Mouse (Mus musculus): Measurements from ENCODE around the gene Shank1. TPM values are rescaled to one million over a fixed set of nuclear protein-coding genes. Genes with fewer than 3 reads are reported as not detected.

The Shank1 gene
- polyA plus RNA-seq, 1 experiment from 2014 or later = 0.02 TPM

DNA sequence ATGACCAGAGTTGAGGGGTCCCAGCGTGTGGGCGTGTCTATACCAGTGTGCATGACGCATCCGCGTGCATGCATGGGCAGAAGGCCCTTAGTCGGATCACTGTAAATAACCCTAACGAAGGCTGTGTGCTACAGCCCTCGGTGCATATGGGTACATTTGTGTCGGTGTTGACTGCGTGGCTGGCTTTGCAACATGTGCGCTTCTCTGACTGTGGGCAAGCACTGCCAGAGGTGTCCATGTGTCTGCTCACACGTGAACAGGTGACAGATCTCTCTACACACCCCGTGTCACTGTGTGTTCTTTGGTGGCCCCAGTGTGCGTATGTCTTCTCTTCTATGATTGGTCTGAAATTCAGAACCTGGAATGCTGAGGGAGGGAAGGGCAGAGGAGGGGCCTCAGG is 24.1 kb downstream of the Shank1 start:
- H3K4me3 ChIP-seq (ENCODE audit: low read depth, low read length) = no peak overlapping the region
- H3K27ac ChIP-seq (ENCODE audit: low read length) = no peak overlapping the region
- no peaks in the 10 kb centered on the region for H3K4me1 ChIP-seq (ENCODE audit: control insufficient read depth, low read depth, low read length)
- no peaks in the 10 kb centered on the region for H3K9me3 ChIP-seq (replicated peaks; ENCODE audit: control insufficient read depth, low read length)
- 53% methylated on average over 14 of the region's 14 CpGs for WGBS (ENCODE audit: insufficient replicate concordance)
- no peak for ATAC-seq (ENCODE audit: low read depth)
- H3K4me2 ChIP-seq (ENCODE audit: low read depth, low read length) = no peak overlapping the region
- H3K9ac ChIP-seq (ENCODE audit: low read depth, low read length) = no peak overlapping the region
- peaks cover 49% of the 10 kb centered on the region for H3K27me3 ChIP-seq (ENCODE audit: control insufficient read depth, insufficient read depth, low read depth, low read length)
- no peaks in the 10 kb centered on the region for H3K36me3 ChIP-seq (ENCODE audit: control insufficient read depth, insufficient read depth)

DNA sequence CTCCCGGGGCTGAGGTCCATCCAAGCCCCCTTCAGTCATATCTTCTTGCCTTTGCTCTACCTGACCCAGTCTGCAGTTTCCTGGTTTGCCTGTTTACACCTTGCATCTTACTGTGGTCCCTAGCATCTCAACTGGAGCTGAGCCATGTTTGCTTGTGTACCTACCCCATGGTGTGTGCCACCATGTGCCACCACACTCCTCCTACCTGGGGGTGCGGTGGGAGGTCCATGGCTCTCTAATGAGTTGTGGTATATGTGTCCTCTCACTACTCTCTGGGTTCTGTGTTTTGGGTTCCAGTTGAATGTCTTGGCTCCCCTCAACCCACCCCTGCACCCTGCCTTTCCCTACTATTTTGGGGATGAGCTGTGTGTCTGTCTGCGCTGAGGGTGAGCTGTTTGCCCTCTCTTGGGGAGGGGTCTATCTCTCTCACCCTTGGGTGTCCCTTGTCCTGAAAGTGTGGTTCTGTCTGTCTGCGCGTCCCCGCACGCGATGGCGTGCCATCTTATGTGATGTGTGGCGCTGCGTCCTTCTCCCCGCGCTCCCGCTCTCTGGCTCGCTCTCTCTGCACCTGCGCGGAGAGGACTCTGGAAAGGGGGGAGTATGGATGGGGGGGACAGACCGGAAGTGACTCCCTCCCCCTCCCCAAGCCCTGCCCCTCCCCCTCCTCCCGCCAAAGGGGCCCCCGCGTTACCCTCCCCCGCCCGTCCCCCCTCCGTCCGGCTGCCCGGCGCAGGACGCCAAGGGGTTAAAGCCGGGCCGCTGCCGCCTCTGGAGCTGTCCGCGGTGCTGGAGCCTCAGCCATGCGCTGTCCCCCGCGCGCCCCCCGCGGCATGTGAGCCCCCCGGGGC is 25.2 kb downstream of the Shank1 start:
- H3K9ac ChIP-seq (ENCODE audit: low read depth, low read length) = no peak overlapping the region
- no peaks in the 10 kb centered on the region for H3K4me1 ChIP-seq (ENCODE audit: control insufficient read depth, low read depth, low read length)
- no peaks in the 10 kb centered on the region for H3K9me3 ChIP-seq (replicated peaks; ENCODE audit: control insufficient read depth, low read length)
- peaks cover 52% of the 10 kb centered on the region for H3K27me3 ChIP-seq (ENCODE audit: control insufficient read depth, insufficient read depth, low read depth, low read length)
- ATAC-seq (ENCODE audit: low read depth) = no peak
- H3K36me3 ChIP-seq (ENCODE audit: control insufficient read depth, insufficient read depth) = no peaks in the 10 kb centered on the region
- no peak overlapping the region for H3K4me2 ChIP-seq (ENCODE audit: low read depth, low read length)
- 9% methylated on average over 21 of the region's 40 CpGs for WGBS (ENCODE audit: insufficient replicate concordance)
- no peak overlapping the region for H3K27ac ChIP-seq (ENCODE audit: low read length)
- no peak overlapping the region for H3K4me3 ChIP-seq (ENCODE audit: low read depth, low read length)

DNA sequence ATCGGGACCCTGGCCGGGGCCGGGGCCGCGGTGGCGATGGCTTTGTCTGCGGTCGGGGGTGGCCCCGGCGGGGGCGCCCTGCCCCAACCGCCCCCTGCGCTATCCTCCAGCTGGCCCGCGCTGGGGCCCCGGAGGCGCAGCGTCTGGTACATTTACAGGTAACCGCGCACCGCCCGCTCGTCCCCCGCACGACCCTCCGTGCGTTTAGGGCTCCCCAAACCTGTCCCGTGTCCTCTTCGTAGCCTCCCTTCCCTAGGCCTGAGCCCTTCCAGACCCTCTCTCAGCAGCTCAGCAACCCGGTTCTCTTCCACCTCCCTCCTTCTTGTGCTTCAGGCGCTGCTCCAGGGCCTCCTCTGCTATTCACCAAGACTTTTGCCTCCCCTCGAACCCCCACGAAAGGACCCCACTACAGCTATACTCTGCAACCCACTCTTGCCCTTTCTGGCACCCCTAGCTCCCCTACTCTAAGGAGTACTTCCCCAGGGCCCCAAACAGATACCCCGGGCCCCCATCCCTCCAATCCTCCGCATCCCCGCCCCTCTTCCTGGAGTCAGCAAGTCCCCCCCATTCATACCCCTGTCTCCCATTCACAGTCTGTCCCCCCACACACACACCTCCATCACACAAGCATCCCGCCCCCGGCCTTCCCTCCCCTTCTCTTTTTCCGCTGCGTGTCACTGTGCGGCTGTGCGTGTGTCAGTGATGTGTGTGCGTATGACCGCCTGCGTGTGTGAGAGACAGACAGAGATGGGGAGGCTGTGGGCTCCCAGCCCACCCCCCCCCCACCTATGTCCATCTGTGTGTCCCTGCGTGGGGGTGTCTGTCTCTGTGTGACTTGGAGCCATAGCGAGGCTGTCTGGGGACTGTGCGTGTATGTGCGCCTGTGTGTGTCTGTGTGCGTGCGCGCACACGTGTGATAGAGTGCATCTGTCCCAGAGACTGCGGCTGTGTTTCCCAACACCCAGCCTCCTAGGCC is 26.3 kb downstream of the Shank1 start:
- Histone ChIP-seq H3K27ac (ENCODE audit: low read length) (no peak overlapping the region), H3K4me3 (ENCODE audit: low read depth, low read length) (no peak overlapping the region), H3K9ac (ENCODE audit: low read depth, low read length) (no peak overlapping the region), H3K4me1 (ENCODE audit: control insufficient read depth, low read depth, low read length) (no peaks in the 10 kb centered on the region), H3K9me3 (replicated peaks; ENCODE audit: control insufficient read depth, low read length) (no peaks in the 10 kb centered on the region), H3K4me2 (ENCODE audit: low read depth, low read length) (no peak overlapping the region), H3K27me3 (ENCODE audit: control insufficient read depth, insufficient read depth, low read depth, low read length) (peaks cover 52% of the 10 kb centered on the region), H3K36me3 (ENCODE audit: control insufficient read depth, insufficient read depth) (no peaks in the 10 kb centered on the region)
- ATAC-seq (ENCODE audit: low read depth) = no peak
- 4% methylated on average over 47 of the region's 54 CpGs for WGBS (ENCODE audit: insufficient replicate concordance)

DNA sequence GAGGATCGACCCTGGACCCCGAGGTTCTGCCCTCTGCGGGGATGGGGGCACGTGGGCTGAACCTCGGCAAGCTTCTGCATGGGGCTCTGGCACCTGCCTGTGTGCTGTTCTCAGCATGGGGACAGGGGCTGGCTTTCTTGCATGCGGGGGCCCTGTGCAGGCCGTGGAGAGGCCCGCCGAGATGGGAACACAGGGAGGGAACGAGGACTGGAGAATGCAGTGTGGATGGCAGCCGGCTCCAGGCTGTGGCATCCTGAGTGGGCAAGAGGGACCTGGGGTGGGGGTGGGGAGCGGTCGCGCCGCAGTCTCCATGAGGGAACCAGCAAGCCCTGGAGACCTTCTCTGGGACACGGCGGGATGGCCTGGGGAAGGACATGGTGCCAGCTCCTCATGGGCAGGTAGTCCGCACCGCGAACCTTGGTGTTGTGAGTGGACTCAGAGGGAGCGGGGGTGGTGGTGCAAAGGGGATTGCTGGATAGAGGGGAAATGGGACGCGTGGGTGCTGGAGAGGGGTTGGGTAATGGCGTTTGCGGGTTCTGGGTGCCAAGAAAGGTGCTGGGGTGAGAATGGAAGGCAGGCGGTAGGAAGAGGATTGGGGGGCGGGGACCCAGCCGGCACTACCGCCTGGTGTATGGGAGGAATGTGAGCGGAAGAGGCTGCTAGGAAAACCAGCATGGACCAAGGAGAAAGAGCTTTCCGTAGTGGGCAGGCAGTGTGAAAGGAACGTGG is 27.2 kb downstream of the Shank1 start:
- Histone ChIP-seq H3K9me3 (replicated peaks; ENCODE audit: control insufficient read depth, low read length) (no peaks in the 10 kb centered on the region), H3K4me3 (ENCODE audit: low read depth, low read length) (no peak overlapping the region), H3K4me2 (ENCODE audit: low read depth, low read length) (no peak overlapping the region), H3K9ac (ENCODE audit: low read depth, low read length) (no peak overlapping the region), H3K27me3 (ENCODE audit: control insufficient read depth, insufficient read depth, low read depth, low read length) (peaks cover 52% of the 10 kb centered on the region), H3K4me1 (ENCODE audit: control insufficient read depth, low read depth, low read length) (no peaks in the 10 kb centered on the region), H3K36me3 (ENCODE audit: control insufficient read depth, insufficient read depth) (no peaks in the 10 kb centered on the region), H3K27ac (ENCODE audit: low read length) (no peak overlapping the region)
- WGBS (ENCODE audit: insufficient replicate concordance) = 6% methylated on average over 32 of the region's 32 CpGs
- no peak for ATAC-seq (ENCODE audit: low read depth)

DNA sequence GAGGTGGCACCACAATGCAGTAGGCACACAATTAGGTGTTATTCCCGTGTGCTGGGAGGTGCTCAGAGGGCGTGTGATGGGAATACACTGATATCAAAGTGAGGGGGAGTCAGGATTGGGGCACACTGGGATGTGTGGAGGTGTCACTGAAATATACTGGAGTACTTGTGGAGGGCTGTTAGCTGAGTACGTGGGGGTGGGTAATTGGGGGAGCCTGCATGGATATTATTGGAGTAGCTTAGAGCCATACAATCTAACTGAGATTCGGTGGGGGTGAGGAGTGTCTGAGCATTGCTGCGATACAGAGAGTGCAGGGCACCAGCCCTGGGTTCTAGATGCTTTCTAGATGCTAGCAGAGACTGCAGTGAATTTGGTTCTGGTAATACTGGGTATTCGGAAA is 30.2 kb downstream of the Shank1 start:
- Histone ChIP-seq H3K4me1 (ENCODE audit: control insufficient read depth, low read depth, low read length) (no peaks in the 10 kb centered on the region), H3K36me3 (ENCODE audit: control insufficient read depth, insufficient read depth) (no peaks in the 10 kb centered on the region), H3K4me2 (ENCODE audit: low read depth, low read length) (no peak overlapping the region), H3K9me3 (replicated peaks; ENCODE audit: control insufficient read depth, low read length) (no peaks in the 10 kb centered on the region), H3K4me3 (ENCODE audit: low read depth, low read length) (no peak overlapping the region), H3K27ac (ENCODE audit: low read length) (no peak overlapping the region), H3K9ac (ENCODE audit: low read depth, low read length) (no peak overlapping the region), H3K27me3 (ENCODE audit: control insufficient read depth, insufficient read depth, low read depth, low read length) (peaks cover 39% of the 10 kb centered on the region)
- no peak for ATAC-seq (ENCODE audit: low read depth)
- 47% methylated on average over 6 of the region's 6 CpGs for WGBS (ENCODE audit: insufficient replicate concordance)

DNA sequence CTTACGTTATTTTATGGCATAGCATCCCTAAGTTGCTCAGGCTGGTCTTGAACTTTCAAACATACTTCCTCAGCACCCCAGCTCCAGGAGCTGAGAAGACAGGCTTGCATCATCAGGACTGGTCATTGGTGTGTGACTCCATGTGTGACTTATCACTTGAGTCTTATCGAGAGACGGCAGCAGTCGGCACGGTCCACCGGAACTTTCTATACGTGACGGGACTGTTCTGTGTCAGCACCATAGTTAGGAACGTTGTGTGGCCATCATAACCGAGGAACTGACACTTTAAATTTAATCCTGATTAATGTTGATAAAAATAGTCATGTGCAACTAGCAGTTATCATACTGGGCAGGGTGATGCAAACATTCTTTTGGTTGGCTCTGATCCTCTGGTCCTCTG is 31.1 kb downstream of the Shank1 start:
- H3K9me3 ChIP-seq (replicated peaks; ENCODE audit: control insufficient read depth, low read length) = no peaks in the 10 kb centered on the region
- no peak for ATAC-seq (ENCODE audit: low read depth)
- H3K9ac ChIP-seq (ENCODE audit: low read depth, low read length) = no peak overlapping the region
- H3K4me1 ChIP-seq (ENCODE audit: control insufficient read depth, low read depth, low read length) = no peaks in the 10 kb centered on the region
- no peak overlapping the region for H3K4me3 ChIP-seq (ENCODE audit: low read depth, low read length)
- peaks cover 30% of the 10 kb centered on the region for H3K27me3 ChIP-seq (ENCODE audit: control insufficient read depth, insufficient read depth, low read depth, low read length)
- 71% methylated on average over 10 of the region's 10 CpGs for WGBS (ENCODE audit: insufficient replicate concordance)
- H3K36me3 ChIP-seq (ENCODE audit: control insufficient read depth, insufficient read depth) = no peaks in the 10 kb centered on the region
- H3K27ac ChIP-seq (ENCODE audit: low read length) = no peak overlapping the region
- H3K4me2 ChIP-seq (ENCODE audit: low read depth, low read length) = no peak overlapping the region

DNA sequence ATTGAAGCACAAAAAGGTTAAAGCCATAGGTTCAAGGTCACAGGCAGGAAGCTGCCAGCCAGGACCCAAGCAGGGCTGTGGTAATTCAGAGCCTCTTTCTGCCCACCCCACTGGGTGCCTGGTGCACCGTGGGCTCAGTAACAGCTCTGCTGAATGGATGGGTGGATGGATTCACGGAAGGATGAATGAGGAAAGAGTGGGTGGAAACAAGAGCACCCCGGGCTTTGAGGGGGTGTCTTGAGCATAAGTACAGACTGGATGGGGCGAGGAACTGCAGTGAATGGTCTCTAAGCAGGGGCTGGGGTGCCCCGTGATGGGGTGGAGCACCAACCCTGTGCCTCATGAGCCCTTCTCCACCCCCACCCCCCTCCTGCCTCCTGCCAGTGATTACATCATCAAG is 31.7 kb downstream of the Shank1 start:
- Histone ChIP-seq H3K27me3 (ENCODE audit: control insufficient read depth, insufficient read depth, low read depth, low read length) (peaks cover 24% of the 10 kb centered on the region), H3K27ac (ENCODE audit: low read length) (no peak overlapping the region), H3K9ac (ENCODE audit: low read depth, low read length) (no peak overlapping the region), H3K4me1 (ENCODE audit: control insufficient read depth, low read depth, low read length) (no peaks in the 10 kb centered on the region), H3K36me3 (ENCODE audit: control insufficient read depth, insufficient read depth) (no peaks in the 10 kb centered on the region), H3K4me3 (ENCODE audit: low read depth, low read length) (no peak overlapping the region), H3K4me2 (ENCODE audit: low read depth, low read length) (no peak overlapping the region), H3K9me3 (replicated peaks; ENCODE audit: control insufficient read depth, low read length) (no peaks in the 10 kb centered on the region)
- ATAC-seq (ENCODE audit: low read depth) = no peak
- WGBS (ENCODE audit: insufficient replicate concordance) = 39% methylated on average over 5 of the region's 5 CpGs

DNA sequence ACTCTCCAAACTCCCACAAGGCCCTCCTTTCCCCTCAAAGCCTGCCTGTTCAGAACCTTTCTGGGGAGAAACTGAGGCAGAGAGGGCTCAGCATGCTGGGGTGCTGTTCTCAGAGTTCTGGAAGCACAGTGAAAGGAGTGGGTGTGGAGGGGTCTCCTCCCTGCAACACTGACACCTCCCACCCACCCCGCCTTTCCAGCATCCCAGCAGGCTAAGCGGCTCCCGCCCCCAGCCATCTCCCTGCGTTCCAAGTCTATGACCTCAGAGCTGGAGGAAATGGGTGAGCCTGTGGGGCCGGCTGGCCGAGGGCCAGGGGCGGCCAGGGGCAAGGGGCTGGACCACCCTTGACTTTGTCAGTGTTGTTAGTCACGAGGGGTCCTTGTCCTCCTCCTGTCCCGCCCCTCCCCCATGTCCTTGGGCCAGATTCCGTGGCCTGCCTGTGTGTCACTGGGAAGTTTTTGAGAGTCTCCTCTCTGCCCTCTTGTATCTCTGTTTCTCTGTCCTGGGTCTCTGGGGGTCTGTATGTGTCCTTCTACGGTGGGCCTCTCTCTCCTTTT is 33.5 kb downstream of the Shank1 start:
- Histone ChIP-seq H3K9me3 (replicated peaks; ENCODE audit: control insufficient read depth, low read length) (no peaks in the 10 kb centered on the region), H3K27me3 (ENCODE audit: control insufficient read depth, insufficient read depth, low read depth, low read length) (peaks cover 6% of the 10 kb centered on the region; the same call in 1 of the 2 replicates), H3K4me2 (ENCODE audit: low read depth, low read length) (no peak overlapping the region), H3K4me1 (ENCODE audit: control insufficient read depth, low read depth, low read length) (no peaks in the 10 kb centered on the region), H3K4me3 (ENCODE audit: low read depth, low read length) (no peak overlapping the region), H3K9ac (ENCODE audit: low read depth, low read length) (no peak overlapping the region), H3K36me3 (ENCODE audit: control insufficient read depth, insufficient read depth) (no peaks in the 10 kb centered on the region), H3K27ac (ENCODE audit: low read length) (no peak overlapping the region)
- no peak for ATAC-seq (ENCODE audit: low read depth)
- 17% methylated on average over 11 of the region's 11 CpGs for WGBS (ENCODE audit: insufficient replicate concordance)

Measured in liver, embryonic 16.5 days (tissue).